Mouse (Mus musculus) erythroid progenitor cell, adult 5-6 weeks (primary cell): ENCODE data around the gene Nos1. TPM values are rescaled to one million over a fixed set of nuclear protein-coding genes. Genes with fewer than 3 reads are reported as not detected.
"Not testable (repeated sequence)": the region's sequence is repeated elsewhere in the genome, so short reads cannot be mapped to it uniquely, and the experiment has no call there.

Experiments used
- ATAC-seq: replicated peaks from 2 replicates; pipeline ENCODE4 v1.8.0; 2016; ENCODE audit warnings: moderate number of reproducible peaks, mild to moderate bottlenecking, moderate TSS enrichment, inconsistent platforms; ENCODE audit not compliant: poor library complexity, low FRiP score, severe bottlenecking
- total RNA-seq, 2 experiments: library from RNA; stranded (forward) in 1 of 2; stranded (reverse) in 1 of 2; fragments of 150-400 nt in 1 of 2; fragments of 186-747, 209-891 nt in 1 of 2; gene quantifications; 2 replicates each; pipeline versions ENCODE4 v1.2.3 to v1.2.4; 2015 to 2017; ENCODE audit warnings: low replicate concordance in 2 of 2

The Nos1 gene
- total RNA-seq, 2 experiments from 2014 or later = not detected

DNA sequence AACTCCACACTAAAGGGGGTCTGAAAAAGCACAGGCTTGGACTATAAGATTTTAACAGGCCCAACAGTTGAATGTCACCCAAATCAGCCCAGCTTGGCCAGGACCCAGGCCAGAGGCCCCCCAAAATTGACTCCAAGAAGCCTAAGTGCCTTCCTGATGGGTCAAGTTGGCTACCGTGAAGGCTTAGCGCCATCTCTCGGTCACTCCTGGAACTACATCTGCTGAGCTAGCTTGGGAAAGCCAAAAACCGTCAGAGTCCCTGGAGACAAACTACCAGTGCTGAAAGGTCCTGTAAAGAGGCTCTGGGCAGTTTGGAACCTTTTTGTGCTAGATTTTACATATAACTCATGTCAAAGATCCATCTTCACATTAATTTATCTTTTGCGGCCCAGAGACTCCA is 56.1 kb downstream of the Nos1 start:
- ATAC-seq = no peak

DNA sequence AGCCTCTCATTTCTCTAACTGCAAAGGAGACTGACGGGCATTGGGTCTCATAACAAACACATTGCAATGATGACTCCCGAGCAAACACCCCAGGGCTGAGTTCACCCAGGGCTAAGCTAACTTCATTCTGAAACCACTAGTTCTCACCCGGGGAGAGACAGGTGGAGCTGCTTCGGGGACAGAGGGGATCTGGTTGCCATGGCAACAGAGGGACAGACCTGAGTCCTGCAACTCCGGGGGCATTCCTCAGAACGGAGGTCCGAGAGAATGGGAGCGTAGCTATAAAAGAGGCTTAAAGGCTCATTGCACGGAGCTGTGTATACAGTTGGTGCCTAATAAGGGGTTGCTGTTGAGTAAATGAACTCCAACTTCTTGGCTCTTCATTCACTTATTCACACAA is 56.9 kb downstream of the Nos1 start:
- no peak for ATAC-seq

DNA sequence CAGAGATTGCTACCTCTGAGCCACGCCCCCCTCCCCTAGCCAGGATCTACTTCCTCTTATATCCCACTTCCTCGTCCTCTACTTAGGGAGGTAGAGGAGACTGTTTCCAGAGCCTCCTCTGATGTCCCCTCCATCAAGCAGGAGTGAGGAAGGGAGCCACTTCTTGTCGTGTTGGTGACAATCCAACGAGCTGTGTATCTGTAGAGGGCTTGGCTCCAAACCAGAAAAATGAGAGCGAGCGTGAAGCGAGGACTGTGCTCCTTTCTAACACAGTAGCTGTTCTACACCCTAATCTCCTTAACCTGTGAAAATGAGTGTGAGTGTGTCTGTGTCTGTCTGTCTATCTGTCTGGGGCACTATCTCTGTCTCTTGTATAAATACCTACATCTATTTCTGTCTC is 58.7 kb downstream of the Nos1 start:
- ATAC-seq = no peak

DNA sequence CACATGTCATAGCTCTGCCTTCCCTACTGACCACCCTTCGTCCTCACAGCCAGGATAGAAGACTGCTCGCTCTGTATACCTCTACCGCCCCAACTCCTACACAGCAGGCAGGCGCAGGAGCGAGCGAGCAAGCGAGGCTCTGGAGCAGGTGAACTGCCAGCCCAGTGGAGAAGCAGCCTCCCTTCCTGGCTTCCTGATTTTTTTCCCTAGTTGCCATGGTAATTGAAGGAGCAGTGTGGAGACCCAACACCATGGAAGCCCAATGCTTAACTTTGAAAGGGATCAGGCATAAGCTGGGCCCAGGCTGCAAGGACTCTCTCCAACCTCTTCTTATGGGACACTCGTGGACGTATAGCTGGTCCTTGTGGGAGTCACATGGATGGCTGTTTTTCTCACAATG is 59.4 kb downstream of the Nos1 start:
- ATAC-seq = no peak

DNA sequence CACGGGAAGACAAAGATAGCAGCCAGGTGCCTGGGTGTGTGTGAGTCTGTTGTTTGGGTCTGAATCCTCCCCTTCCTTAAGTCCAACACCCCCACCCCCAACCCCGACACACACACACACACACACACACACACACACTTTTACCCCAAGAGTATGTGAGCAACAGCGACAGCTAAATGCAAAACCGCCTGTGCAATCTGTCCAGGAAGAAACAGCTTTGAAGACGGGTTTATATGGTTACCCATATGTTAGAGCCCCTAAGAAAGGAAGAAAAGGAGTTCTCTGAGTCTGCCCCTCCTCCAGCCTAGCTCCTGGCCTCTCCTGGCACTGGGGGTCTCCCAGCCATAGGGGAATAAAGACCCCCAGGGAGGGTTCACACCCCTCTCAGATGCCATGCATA is 60.2 kb downstream of the Nos1 start:
- ATAC-seq = no peak

DNA sequence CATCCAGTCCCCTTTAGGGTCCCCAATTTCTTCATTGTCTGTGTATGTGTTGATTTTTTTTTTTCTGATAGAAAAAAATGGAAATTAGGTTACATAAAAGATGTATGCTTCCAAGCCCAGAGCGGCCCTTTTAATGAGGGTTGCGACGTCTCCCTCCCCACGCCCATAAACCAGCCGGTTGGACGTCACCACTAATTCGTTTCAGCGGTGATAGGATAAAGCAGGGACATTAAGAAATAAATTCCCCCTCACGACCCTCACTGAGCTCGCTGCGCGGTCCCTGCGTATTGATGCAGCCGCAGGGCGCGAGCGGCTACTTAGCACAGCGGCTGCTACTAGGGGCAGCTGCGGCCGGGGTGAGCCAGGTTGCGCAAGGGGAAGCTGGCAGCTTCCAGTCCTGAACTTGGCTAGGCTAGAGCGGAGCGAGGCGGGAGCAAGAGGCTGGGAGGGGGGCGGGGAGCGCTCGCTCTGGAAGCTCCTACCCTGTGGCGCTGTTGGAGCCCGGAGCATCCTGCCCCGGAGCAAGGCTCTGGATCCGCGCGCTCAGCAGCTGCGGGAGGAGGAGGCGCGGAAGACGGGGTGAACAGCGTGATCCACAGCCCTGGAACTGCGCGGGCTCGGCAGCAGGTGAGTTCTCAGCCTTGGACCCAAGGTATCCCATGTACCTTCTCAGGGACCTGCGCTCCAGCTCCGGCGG is 61.0 kb downstream of the Nos1 start:
- ATAC-seq = no peak

DNA sequence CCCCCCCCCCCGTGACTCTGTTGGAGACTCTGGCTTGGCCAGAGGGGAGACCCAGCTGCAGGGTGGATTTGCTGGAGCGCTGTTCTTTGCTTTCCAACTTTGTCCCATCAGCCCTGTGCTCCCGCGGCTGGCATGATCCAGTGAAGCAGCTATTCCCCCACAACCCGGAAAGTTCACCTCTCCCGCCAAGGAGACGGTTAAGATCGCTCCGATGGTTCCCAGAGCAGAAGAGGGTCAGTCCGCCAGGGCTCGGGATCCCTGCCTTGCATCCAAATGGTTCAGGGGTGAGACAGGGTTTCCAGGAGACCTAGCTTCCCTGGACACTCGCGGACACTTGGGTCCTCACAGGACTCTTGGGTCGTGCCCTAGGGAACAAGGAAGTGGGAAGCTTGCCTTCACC is 61.9 kb downstream of the Nos1 start:
- ATAC-seq = no peak

DNA sequence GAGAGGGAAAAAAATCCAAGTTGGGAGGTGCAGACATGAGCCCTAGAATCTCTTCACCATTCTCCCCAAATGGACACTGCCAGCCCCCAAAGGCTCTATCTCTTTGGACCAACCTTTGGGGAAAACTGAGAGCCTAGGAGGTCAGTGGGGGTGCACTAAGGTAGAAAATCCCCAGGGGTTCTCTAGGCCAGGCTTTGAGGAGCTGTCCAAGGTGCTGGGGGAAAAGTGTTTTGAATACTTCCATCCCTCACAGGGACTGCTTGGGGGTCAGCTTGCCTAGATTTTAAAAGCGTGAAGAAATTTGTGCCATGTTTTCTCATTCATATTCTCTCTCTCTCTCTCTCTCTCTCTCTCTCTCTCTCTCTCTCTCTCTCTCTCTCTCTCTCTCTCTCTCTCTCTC is 63.8 kb downstream of the Nos1 start:
- no peak for ATAC-seq

DNA sequence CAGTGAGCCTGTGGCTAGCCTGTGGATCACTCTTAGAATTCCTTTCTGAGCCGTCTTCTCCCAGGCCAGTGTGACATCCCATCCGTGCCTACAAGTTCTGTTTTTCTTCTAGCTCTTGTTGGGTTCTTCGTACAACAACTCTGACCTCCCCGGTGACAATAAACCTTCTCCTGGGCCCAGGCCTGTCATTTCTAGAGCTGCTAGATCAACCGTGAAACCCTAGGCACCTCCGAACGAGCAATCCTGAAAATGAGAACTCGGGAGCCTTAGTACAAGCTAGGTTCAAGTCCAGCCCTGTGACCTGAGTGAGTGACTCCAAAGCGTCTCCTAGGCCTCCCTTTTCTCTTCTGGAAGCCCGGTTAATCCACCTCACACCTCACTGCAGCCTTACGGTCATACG is 69.6 kb downstream of the Nos1 start:
- no peak for ATAC-seq

DNA sequence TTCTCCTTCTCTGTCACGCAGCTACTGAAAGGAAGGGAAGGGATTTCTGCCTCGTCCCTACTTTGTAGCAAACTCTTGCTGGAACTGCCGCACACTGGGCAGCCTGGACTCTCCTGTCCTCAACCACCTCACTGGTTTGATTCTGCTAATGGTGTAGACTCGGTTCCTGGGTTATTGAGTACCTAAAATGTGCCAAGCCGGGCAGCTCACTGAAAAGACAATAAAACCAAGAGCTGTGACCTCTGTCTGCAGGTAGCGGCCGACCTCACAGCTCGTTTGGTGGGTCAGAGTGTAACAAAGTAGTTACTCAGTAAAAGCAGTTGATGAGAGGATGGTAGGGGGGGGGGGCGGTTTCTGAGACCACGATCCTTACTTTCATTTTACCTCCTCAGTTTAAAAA is 72.9 kb downstream of the Nos1 start:
- ATAC-seq = no peak

DNA sequence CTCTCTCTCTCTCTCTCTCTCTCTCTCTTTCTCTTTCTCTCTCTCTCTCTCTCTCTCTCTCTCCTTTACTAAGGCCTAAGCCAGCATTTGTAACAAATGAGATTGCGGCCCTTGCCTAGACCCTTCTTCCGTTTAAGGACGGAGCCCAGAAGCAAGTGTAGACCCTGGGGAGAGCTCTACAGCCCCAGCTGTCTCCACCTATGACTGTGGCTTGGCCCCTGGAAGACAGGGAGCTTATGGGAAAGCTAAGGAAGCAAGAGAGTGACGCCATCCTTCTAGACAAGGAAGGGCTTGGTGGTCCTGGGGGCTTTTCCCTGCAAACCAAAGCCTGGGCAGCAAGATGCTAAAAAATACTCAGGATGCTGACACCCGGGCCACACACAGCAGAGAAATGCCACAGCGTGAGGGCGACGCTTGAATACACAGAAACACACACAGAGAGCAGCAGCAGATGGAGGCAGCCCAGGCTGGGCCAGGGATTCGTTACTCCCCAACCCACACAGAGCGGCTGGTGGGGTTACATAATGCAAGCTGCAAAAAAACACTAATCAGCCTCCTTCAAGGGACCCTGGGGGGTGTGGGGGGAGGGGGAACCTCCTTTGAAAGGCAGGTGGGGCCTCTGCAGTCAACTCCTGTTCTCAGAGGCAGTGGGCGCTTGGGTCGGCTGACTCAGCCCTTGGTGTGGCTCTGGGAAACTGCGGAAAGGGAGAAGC is 83.9 kb downstream of the Nos1 start:
- ATAC-seq = no peak

DNA sequence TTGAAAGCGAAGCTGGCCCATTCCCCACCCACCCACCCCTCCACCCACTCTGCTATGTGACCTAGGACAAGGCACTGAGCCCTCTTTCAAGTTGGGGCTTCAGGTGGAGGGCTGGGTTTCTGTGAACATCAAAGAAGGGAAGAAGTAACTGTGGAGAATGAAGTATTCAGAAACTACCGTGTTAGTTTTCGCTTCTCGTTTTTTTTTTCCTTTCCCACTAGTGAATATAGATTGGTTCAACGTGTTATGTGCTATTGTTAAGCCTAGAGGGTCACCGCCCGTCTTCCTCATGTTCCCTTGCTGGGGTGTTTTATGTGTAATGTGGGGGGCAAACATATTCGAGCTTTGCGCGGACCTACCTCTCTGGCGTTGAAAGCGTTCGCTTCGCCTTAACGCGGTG is 85.0 kb downstream of the Nos1 start:
- ATAC-seq = no peak

DNA sequence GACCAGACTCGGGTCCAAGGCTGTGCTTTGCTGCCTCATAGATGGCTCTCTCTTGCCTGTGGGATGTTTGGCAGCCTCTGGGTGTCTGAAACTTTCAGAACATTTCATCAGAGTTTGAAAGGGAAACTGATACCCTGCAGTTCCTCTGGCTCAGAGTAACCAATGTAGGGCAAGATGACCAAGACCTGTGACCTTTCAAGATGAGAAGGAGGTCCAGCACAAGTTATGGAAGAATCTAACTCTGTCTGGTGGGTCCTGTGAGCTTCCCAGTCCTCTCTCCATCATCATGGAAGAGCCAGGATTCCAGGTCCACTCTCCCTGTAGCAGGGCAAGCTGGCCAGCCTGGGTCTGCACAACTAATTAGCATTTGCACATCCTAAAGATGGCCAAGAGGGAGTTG is 90.8 kb downstream of the Nos1 start:
- no peak for ATAC-seq

DNA sequence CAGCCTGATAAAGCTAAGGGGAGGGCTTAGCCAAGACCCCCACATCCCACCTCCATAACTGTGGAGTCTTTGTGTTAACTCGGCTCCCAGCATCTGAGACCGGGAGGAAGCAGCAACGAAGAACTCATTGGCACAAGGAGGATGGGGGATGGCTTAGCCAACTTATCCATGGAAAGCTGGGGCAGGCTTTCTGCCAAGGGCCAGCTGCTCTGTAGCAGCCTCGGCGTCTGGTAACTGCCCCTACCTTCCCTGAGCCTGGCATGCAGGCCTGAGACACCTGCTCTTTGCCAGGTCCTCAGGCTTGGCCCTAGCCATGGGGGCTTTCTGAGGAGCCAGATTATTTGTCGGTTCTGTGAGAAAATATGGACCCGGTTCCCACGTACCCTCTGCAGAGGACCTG is 93.0 kb downstream of the Nos1 start:
- ATAC-seq = no peak

DNA sequence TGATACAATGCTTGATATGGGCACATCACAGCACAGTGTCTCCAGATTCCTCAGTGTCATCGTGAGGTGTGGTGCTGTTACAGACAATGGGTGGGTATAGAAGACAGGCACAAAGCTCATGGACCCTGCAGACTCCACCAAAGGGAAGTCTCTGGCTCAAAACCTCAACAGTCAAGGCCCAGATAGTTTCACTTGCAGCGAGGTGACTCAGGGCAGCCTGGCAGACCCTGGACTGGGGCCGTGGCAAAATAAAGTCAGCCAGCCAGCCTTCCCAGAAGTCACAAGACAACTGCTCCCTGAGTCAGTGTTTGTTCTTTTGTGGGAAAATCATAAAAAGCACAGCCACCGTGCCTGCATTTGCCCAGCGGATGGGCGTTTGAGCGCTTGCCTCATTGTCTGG is 93.4 kb downstream of the Nos1 start:
- no peak for ATAC-seq

DNA sequence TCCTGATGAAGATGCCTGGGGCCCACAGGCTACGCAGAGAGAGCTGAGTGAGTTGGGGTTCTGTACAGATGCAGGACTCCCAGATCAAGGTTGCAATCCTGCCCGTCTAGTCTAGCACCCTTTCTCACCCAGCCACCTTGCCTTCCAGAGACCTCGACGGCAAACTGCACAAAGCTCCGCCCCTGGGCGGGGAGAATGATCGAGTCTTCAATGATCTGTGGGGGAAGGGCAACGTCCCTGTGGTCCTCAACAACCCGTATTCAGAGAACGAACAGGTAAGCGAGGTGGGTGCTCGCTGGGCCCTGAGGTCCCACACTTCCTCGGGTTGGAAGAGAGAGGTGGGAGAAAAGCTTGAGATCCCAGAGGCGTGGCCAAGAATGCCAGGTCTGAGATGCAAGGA is 98.3 kb downstream of the Nos1 start:
- ATAC-seq = no peak

DNA sequence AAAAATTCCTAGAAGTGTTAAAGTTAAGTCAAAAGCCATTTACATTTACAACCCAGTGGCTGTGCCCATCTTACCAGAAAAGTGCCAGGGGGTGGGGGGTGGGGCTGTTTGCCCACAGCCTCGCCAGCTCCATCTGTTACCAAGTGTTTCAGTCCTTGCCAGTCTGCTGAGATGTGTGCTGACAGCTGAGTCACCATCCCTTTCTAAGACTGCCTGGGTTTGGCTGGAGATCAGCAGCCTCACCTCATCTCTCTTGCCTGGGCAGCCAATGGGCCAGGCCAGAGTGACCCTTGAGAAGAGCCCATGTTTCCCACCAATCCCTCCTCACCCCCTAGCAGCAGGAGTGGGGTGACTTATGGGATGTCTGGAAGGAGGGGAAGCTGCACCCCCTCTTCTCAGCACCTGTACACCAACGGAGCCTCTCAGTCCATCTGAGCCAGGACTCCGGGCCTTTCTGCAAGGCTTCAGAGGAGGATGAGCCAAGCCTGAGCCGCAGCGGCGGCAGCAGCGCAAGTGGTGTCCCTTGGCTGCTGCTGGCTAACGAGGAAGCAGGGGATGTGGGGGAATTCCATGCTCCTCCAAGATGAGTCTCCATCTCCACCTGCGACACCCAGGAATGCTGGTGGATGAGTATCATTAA is 100.2 kb downstream of the Nos1 start:
- no peak for ATAC-seq

DNA sequence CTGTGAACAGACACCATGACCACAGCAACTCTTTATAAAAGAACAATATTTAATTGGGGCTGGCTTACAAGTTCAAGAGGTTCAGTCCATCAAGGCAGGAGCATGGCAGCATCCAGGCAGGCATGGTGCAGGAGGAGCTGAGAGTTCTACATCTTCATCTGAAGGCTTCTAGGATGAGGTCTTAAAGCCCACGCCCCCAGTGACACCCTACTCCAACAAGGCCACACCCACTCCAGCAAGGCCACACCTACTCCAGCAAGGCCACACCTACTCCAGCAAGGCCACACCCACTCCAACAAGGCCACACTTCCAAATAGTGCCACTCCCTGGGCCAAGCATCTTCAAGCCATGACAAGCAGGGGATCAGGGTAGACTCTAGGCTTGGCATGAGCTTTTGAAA is 101.6 kb downstream of the Nos1 start:
- ATAC-seq = not testable (repeated sequence)

DNA sequence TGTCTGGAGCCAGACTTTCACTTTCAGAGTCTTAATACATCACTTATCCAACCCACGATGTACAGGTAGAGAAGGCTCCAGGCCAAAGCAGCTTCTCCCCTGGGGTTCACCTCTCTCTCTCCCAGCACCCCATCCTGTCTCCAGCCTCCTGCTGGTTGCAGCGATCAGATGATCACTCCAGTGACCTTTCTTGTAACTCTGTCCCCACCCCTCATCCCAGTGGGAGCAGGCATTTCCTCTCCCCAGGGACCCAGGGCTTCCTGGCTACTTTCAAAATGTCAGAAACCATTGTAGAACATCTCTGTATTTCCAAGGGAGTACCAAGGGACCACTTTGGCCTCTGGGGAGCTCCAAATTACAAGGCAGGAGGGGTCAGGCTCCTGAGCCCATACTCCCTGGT is 104.2 kb downstream of the Nos1 start:
- no peak for ATAC-seq

DNA sequence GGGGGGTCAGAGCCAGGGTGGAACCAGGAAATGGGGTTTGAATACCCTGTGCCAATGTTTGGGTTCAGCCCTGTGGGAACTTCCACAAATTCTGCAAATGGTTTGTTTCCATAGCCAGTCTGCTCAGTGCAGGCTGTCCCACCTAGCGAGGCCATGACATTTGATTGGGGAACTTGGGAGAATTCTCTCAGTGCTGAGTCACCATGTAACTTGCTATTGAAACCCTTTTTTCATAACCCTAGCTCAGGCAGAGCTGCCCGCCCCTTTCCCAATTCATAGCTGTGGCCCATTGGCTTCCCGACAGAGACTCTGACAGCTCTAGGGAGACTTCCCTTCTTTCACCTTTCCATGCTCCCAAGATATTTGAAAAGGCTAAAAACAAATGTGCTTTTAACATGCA is 107.3 kb downstream of the Nos1 start:
- no peak for ATAC-seq

DNA sequence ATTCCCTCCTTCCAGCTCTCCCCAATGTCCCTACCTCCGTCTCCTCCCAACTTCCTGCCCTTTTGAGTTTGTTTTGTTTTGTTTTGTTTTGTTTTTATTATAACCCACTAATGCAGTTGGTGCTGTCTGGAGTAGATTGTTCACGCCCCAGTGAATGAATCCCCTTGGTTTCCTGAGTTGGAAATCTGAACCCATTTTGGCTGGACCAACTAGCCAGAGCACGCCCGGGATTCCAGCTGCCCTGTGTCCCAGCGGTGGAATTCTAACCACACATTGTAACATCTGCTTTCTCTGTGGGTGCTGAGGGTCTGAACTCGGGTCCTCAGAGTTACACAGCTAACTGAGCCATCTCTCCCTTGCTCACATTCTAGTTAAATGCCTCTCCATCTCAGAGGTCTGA is 108.1 kb downstream of the Nos1 start:
- ATAC-seq = no peak
